Mouse (Mus musculus): ENCODE results near the gene Gm10401. TPM values are rescaled to one million over a fixed set of nuclear protein-coding genes. Genes with fewer than 3 reads are reported as not detected.
A peak's percentile ranks its signal among the peaks of the same experiment; 100 is the strongest.
"Not testable (repeated sequence)": the region's sequence is repeated elsewhere in the genome, so short reads cannot be mapped to it uniquely, and the experiment has no call there.

The Gm10401 gene
- total and polyA plus RNA-seq, 3 experiments: not detected

GRCm38 (mm10) chr5:115085675-115086074, 12.4 kb downstream of the Gm10401 start:
- no peak for DNase-seq
- TF ChIP-seq POLR2A (IDR thresholded peaks at IDR 0.05; ENCODE audit: insufficient read depth, low read depth, low read length): no peak
- TF ChIP-seq CTCF (IDR thresholded peaks at IDR 0.05): no peak
- Histone ChIP-seq H3K36me3 (ENCODE audit: control insufficient read depth, insufficient read depth, low read length) (no peaks in the 10 kb centered on the region), H3K79me2 (replicated peaks; ENCODE audit: control insufficient read depth, insufficient read depth, low read length) (peaks cover 4% of the 10 kb centered on the region; the same call in 1 of the 2 replicates), H3K4me1 (ENCODE audit: control insufficient read depth, insufficient read depth, low read length) (no peaks in the 10 kb centered on the region), H3K27me3 (ENCODE audit: control insufficient read depth, insufficient read depth, low read length) (no peaks in the 10 kb centered on the region), H3K9ac (ENCODE audit: low read depth, low read length) (no peak overlapping the region), H3K4me3 (no peak overlapping the region), H3K27ac (no peak overlapping the region)
- WGBS: 97% methylated on average over 2 of the region's 2 CpGs
- intact Hi-C loops (cut with DNase I): no loop called here

- Histone ChIP-seq H3K4me1 (ENCODE audit: control insufficient read depth, insufficient read depth, low read length) (no peaks in the 10 kb centered on the region), H3K27ac (no peak overlapping the region), H3K27me3 (ENCODE audit: control insufficient read depth, insufficient read depth, low read length) (no peaks in the 10 kb centered on the region), H3K9ac (ENCODE audit: low read depth, low read length) (no peak overlapping the region), H3K36me3 (ENCODE audit: control insufficient read depth, insufficient read depth, low read length) (no peaks in the 10 kb centered on the region), H3K79me2 (replicated peaks; ENCODE audit: control insufficient read depth, insufficient read depth, low read length) (peaks cover 1% of the 10 kb centered on the region), H3K4me3 (no peak overlapping the region)
- 59% methylated on average over 6 of the region's 6 CpGs for WGBS
- no peak for DNase-seq
- no peak for TF ChIP-seq POLR2A (IDR thresholded peaks at IDR 0.05; ENCODE audit: insufficient read depth, low read depth, low read length)
- no peak for TF ChIP-seq EP300 (IDR thresholded peaks at IDR 0.05; ENCODE audit: insufficient read depth, low read depth, low read length)
- TF ChIP-seq CTCF (IDR thresholded peaks at IDR 0.05): no peak
- intact Hi-C loops (cut with DNase I): no loop called here
These were observed 14.6 kb downstream of the Gm10401 start for GRCm38 (mm10) chr5:115083492-115083891.

- Histone ChIP-seq H3K9ac (ENCODE audit: low read depth, low read length) (no peak overlapping the region), H3K27me3 (ENCODE audit: control insufficient read depth, insufficient read depth, low read length) (no peaks in the 10 kb centered on the region), H3K4me1 (ENCODE audit: control insufficient read depth, insufficient read depth, low read length) (no peaks in the 10 kb centered on the region), H3K79me2 (replicated peaks; ENCODE audit: control insufficient read depth, insufficient read depth, low read length) (peaks cover 1% of the 10 kb centered on the region), H3K4me3 (no peak overlapping the region), H3K36me3 (ENCODE audit: control insufficient read depth, insufficient read depth, low read length) (no peaks in the 10 kb centered on the region), H3K27ac (no peak overlapping the region)
- WGBS: 78% methylated on average over 5 of the region's 5 CpGs
- intact Hi-C loops (cut with DNase I): no loop called here
- TF ChIP-seq POLR2A (IDR thresholded peaks at IDR 0.05; ENCODE audit: insufficient read depth, low read depth, low read length): no peak
- no peak for TF ChIP-seq CTCF (IDR thresholded peaks at IDR 0.05)
- TF ChIP-seq EP300 (IDR thresholded peaks at IDR 0.05; ENCODE audit: insufficient read depth, low read depth, low read length): no peak
- no peak for DNase-seq
These were observed 16.5 kb downstream of the Gm10401 start for GRCm38 (mm10) chr5:115081636-115082035.

GRCm38 (mm10) chr5:115076144-115076901, 21.8 kb downstream of the Gm10401 start:
- Histone ChIP-seq H3K4me3 (no peak overlapping the region), H3K36me3 (ENCODE audit: control insufficient read depth, insufficient read depth, low read length) (no peaks in the 10 kb centered on the region), H3K9ac (ENCODE audit: low read depth, low read length) (no peak overlapping the region), H3K27ac (no peak overlapping the region), H3K79me2 (replicated peaks; ENCODE audit: control insufficient read depth, insufficient read depth, low read length) (peaks cover 7% of the 10 kb centered on the region), H3K4me1 (ENCODE audit: control insufficient read depth, insufficient read depth, low read length) (peaks cover 6% of the 10 kb centered on the region), H3K27me3 (ENCODE audit: control insufficient read depth, insufficient read depth, low read length) (no peaks in the 10 kb centered on the region)
- DNase-seq: peak; percentile 54 to 79
- intact Hi-C loops (cut with DNase I): loop anchor here (1.0 to 2.0 kb wide), 2 partner anchors 64 to 97 kb away; no protein-coding TSS in a partner anchor
- TF ChIP-seq POLR2A (IDR thresholded peaks at IDR 0.05; ENCODE audit: insufficient read depth, low read depth, low read length) (no peak), CTCF (IDR thresholded peaks at IDR 0.05) (peak; percentile 91), EP300 (IDR thresholded peaks at IDR 0.05; ENCODE audit: insufficient read depth, low read depth, low read length) (0 out of 2 replicates have a peak, but pooled peaks have one; percentile 29)
- 45% methylated on average over 5 of the region's 5 CpGs for WGBS

- no peak for TF ChIP-seq CTCF (IDR thresholded peaks at IDR 0.05)
- TF ChIP-seq POLR2A (IDR thresholded peaks at IDR 0.05; ENCODE audit: insufficient read depth, low read depth, low read length): no peak
- no peak for TF ChIP-seq EP300 (IDR thresholded peaks at IDR 0.05; ENCODE audit: insufficient read depth, low read depth, low read length)
- H3K79me2 ChIP-seq (replicated peaks; ENCODE audit: control insufficient read depth, insufficient read depth, low read length): peaks cover 7% of the 10 kb centered on the region
- DNase-seq: no peak
- WGBS: 50% methylated on average over 4 of the region's 4 CpGs
- no peak overlapping the region for H3K9ac ChIP-seq (ENCODE audit: low read depth, low read length)
- no peaks in the 10 kb centered on the region for H3K27me3 ChIP-seq (ENCODE audit: control insufficient read depth, insufficient read depth, low read length)
- H3K36me3 ChIP-seq (ENCODE audit: control insufficient read depth, insufficient read depth, low read length): no peaks in the 10 kb centered on the region; the same call in 1 of the 2 replicates
- peaks cover 7% of the 10 kb centered on the region for H3K4me1 ChIP-seq (ENCODE audit: control insufficient read depth, insufficient read depth, low read length)
- intact Hi-C loops (cut with DNase I): no loop called here
- no peak overlapping the region for H3K4me3 ChIP-seq
- no peak overlapping the region for H3K27ac ChIP-seq
These were observed 23.3 kb downstream of the Gm10401 start for GRCm38 (mm10) chr5:115074749-115075148.

- intact Hi-C loops (cut with DNase I); H3K9ac ChIP-seq (ENCODE audit: low read depth, low read length); H3K27me3 ChIP-seq (ENCODE audit: control insufficient read depth, insufficient read depth, low read length); H3K36me3 ChIP-seq (ENCODE audit: control insufficient read depth, insufficient read depth, low read length); DNase-seq; H3K79me2 ChIP-seq (replicated peaks; ENCODE audit: control insufficient read depth, insufficient read depth, low read length); H3K4me3 ChIP-seq; H3K27ac ChIP-seq: not testable (repeated sequence)
- 82% methylated on average over 8 of the region's 8 CpGs for WGBS
- H3K4me1 ChIP-seq (ENCODE audit: control insufficient read depth, insufficient read depth, low read length): peaks cover 11% of the 10 kb centered on the region
These were observed 24.8 kb downstream of the Gm10401 start for GRCm38 (mm10) chr5:115073306-115073705.

Data from heart, adult 2 months (tissue).